Mouse (Mus musculus) thymus, postnatal 25 days (tissue): ENCODE results near the gene Pmfbp1.
"Not testable (repeated sequence)": the region's sequence is repeated elsewhere in the genome, so short reads cannot be mapped to it uniquely, and the experiment has no call there.

Source experiments
- DNase-seq: peaks from one replicate; pipeline ENCODE4 v3.0.0; 2022

The Pmfbp1 gene

DNA sequence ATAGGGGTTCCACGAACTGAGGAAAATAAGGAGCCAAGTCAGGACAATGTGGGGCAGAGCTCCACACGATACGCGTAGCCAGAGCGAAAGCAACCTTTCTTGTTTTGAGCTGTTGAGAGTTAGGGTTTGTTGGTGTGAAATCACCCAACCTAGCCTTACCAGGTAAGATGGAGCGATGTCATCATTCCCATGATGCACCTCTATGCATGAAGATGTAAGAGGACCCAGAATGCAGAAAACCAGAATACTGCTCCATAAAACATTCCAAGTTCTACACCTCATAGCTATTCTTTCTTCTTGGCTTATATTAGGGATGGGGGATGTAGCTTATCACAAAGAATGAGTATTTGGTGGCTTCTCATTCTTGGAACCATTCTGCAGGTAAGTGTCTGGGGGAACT, at the start of gene Pmfbp1:
Pmfbp1 (plus strand) TSS at position 301 of the 400 bp plus-strand sequence.
- DNase-seq = no peak

GRCm38 (mm10) chr8:109446896-109447295, 46.9 kb upstream of the Pmfbp1 start:
- not testable (repeated sequence) for DNase-seq

DNA sequence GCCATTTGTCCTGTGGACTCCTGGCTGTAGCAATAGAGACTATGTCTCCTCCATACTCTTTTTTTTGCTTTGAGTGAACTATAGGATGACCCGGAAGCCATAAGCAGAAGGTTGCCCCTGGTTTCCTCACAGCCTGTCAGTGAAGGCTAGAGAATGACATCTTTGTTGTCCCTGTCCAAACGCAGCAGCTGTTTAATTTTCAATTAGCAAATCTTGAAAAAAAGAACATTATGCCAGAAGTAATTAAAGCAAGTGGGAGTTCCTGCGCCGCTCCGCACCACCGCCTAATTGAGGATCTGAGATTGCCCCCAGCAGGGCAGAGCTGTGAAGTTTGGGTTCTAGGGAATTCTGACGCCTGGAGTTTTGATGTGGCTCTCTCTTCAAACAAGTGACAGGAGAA, 42.8 kb upstream of the Pmfbp1 start:
- no peak for DNase-seq

- DNase-seq = no peak
Observed at GRCm38 (mm10) chr8:109455113-109455512, 38.7 kb upstream of the Pmfbp1 start.

GRCm38 (mm10) chr8:109457387-109457786, 36.4 kb upstream of the Pmfbp1 start:
- DNase-seq = no peak

DNA sequence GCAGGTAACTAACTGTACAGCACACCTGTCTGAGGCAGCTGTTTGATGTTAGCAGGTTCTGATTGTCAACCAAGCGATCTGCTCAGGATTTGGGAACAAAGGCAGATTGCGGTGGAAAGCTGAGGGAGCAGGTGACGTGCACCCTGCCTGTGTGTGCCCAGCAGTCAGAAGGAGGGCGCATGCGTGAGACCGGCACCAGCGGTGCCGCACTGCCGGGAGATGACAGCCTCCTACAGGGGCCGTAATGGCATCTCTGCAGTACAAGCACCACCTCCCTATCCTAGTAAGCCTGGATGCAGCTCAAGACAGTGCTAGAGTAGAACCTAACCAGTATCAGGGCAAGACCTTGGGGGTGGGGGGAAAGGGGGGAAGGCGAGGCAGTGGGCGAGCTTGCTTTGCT, 35.2 kb upstream of the Pmfbp1 start:
- peak; percentile 12 for DNase-seq

- DNase-seq = no peak
Observed at GRCm38 (mm10) chr8:109463075-109463474, 30.8 kb upstream of the Pmfbp1 start.

DNA sequence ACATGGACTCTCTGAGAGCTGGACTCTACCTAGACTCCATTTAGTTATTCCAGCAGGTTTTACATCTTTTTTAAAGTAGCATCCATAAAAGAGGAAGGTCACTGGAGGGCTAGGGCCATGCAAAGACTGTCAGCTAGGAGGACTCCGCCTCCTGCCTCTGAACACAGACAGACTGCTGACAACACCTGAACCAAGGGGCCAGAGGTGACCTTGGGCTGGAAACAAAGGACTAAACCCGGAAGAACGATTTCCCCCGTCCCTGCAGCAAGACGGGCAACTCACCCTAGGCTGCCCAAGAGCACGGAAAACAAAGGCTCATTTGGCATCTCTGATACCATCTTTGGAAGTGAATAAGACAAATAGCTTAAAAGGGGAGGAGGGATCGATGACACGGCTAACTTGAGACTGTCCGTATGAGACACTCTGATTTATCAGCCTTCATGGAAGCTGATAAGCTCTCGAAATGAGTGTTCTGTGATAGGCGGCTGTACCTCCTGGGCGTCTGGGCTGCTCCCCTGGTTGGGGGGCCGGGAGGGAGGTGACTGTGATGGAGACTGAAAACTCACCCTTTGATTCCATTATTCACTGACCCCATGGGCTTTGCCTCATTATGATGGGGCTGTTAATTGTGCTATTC, 30.0 kb upstream of the Pmfbp1 start:
- no peak for DNase-seq

DNA sequence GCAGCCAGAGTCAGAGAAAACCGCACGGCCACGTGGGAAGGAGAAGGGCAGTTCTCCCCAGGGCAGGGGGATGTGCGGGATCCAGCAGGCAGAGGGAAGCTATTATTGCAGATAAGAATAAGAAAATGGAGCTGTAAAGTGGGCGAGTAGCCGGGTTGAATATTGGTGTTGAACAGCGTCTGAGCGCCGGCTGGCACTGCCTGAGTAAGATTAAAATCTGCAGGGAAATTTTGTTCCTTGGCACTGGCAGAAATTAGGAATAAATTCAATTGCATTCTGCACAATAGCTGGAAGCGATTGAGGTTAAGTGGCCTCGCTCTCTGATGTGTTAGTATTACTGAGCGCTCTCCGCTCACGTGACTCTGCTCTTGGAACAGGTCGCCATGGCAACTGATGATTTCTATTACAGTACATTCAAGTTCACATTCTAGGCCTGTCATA, 29.4 kb upstream of the Pmfbp1 start:
- no peak for DNase-seq

GRCm38 (mm10) chr8:109465056-109465455, 28.8 kb upstream of the Pmfbp1 start:
- DNase-seq = no peak

DNA sequence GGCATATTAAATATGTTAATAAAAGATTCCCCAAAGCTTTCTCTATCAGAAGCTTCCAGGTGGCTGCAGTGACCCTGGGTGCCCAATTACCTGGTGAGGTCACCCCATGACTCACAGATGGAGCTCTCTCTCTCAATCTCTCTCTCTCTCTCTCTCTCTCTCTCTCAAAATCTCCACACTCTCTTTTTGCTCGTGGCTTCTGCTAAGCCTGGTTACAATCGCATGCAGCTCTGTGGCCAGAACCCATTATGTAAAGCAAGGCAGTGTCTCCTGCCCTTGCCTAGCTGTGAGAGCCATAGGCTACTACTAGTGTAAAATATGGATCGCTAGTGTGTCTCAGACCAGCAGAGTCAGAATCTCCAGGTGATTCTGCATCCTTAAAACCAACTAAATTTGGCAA, 28.1 kb upstream of the Pmfbp1 start:
- DNase-seq = no peak

DNA sequence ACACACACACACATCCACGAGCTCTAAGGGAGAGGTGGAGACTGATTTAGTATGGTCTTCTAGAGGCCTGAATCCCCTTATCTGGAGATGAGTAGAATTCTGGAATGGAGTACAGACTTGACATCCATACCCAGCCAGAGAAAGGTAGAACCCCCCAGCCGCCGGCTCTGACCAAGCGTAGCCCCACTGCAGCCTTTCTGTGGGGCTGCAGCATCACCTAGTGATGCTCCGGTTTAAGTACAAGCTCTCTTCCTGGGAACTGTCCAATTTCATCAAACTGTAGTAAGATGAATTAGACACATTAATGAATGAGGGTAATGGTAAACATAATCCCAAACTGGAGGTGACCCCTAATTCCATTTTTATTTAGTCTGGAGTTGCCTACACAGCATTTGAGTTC, 26.3 kb upstream of the Pmfbp1 start:
- DNase-seq = no peak

GRCm38 (mm10) chr8:109468112-109468511, 25.7 kb upstream of the Pmfbp1 start:
- DNase-seq = no peak

GRCm38 (mm10) chr8:109471876-109472275, 22.0 kb upstream of the Pmfbp1 start:
- no peak for DNase-seq

GRCm38 (mm10) chr8:109472400-109472799, 21.4 kb upstream of the Pmfbp1 start:
- DNase-seq = no peak

DNA sequence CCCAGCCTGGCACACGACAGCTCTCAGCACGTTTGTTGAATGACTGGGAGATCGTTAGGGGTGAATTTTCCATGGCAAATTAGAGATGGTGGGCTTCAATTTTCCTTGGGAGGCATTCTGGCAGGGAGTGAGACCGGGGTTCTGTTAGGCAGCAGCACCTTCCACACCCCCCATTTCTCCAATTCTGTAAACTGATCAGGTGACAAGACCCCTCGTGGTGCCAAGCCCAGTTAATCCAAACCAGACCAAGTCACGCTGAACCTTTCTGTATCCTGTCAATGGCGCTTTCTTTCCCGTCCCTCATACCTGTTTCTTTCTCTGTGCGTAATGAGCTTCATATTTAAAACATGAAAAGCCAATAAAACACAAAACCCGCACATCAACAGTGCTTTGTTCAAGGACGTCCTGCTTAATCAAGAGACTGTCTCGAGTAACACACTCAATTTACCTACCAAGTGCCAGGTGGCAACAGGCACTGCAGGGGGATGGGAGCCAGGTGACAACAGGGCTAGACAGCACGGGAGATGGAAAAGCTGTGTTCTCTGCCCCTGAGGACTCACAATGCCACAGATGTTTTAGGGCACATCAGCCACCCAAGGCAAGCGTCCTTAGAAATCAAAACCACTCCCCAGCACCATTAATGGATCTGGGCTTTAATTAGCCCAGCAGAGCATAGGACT, 19.2 kb upstream of the Pmfbp1 start:
- DNase-seq = no peak

- DNase-seq = no peak
Observed at GRCm38 (mm10) chr8:109475436-109475835, 18.4 kb upstream of the Pmfbp1 start.

DNA sequence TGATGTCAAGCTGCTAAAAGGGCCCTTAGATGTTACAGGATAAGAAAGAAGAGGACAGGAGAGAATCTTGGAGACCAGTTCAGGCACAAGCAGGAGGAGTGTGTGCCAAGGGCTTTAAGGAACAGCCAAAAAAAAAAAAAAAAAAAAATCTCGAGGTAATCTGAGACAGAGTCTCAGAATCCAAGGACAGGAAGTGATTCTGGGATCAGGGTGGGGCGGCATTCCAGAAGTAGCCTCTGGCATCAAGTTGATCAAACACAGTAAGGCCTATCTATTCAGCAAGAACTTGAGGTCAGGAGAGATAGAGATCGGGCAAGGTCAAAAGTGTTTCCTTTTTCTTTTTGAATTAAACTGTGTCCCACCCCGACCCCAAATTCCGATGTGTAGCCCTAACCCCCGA, 15.2 kb upstream of the Pmfbp1 start:
- DNase-seq = no peak

GRCm38 (mm10) chr8:109484741-109485140, 9.1 kb upstream of the Pmfbp1 start:
- DNase-seq = no peak

DNA sequence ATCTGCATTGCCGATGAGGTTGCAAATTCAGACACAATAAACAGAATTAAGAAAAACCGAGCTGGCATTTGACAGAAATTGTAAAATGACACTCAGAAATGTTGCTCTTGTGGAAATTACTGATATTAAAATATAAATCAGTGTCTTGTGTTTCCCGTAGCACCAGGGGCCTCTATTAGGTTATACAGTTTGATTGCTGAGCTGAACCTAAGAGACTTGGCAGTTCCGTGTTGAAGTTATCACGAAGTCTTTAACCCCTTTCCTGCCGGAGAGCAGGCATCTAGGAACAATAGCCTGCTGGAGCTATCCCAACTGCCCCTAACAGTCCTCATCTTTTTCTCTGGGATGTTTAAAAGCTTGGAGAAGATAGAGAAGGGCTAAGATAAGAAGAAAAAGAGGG, 8.3 kb upstream of the Pmfbp1 start:
- no peak for DNase-seq

GRCm38 (mm10) chr8:109492785-109493184, 1.0 kb upstream of the Pmfbp1 start:
- no peak for DNase-seq

DNA sequence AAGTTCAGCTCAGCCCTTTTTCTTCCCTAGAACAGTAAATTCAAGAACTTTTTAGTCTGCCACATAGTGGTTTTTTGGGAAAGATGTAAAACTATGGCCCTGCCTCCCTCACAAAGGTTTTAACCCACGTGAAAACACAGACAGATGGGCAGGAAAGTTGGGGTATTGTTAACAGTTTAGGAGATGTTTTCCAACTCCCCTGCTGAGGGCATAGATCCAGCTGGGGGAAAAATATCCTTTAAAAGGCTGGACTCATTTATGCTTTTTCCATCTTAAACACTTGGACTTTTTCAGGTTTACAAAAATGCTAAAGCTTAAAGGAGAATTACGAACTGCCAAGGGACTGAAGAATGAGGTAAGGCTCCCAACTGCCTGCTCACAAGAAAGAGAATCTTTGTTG, 774 bp downstream of the Pmfbp1 start:
- DNase-seq = no peak

DNA sequence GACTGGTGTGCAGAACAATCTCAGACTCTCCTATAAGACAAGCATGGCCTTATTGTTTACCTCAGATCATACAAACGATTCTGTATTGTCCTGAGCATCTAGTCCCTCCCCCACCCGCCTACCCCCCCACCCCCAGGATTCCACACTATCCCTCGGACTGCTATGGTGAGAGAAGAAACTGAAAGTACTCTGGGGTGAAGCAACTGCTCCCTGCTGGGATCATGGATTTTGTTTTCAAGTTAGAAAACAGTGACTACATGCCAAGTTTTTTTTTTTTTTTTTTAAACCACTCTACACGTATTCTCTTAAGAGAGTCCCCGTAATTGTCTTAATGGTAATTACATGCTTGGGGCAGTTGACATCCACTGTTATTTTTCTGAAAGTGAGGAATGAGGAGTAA, 3.6 kb downstream of the Pmfbp1 start:
- no peak for DNase-seq

DNA sequence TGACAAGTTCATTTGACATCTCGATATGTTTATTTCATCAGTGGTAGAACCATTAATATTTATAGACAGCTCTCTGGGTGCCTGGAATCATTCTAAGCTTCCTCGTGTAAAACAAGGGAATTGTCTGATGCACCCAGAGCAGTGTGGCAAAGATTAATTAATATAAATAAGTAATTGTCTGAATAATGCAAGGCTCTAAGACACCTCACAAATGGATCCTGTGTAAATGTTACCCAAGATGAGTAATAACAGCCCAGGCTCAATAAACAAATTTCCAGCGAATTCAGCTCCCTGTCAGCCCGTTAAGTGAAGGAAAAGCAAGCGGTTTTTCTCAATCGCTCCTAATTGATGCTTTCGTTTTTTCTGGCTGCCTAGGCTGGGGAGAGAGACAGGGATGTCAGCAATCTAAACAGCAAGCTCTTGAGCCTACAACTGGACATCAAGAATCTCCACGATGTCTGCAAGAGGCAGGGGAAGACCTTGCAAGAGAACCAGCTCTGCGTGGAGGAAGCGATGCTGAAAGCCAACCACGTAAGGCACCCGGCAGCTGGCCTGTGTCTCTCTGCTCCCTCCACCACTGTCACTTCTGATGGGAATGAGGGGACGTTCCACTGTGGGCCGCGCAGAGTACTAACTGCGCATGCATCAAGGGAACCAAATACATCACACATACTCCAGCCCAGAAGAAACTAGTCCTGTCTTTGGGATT, 5.3 kb downstream of the Pmfbp1 start:
- DNase-seq = no peak
